Mouse (Mus musculus) neural tube, embryonic 14.5 days (tissue): ENCODE measurements around the gene Ywhah. TPM values are rescaled to one million over a fixed set of nuclear protein-coding genes. Genes with fewer than 3 reads are reported as not detected.

Experiments
- ATAC-seq: fragments of 200-750 bp; cut with Nextera tagmentation; 2 replicates; pipeline ENCODE4 v1.8.0; 2017; ENCODE audit warnings: low read depth, mild to moderate bottlenecking, moderate TSS enrichment, moderate library complexity
- H3K27ac ChIP-seq: fragments of 300-500 bp; sonication (generic); 2 replicates; pipeline ENCODE4 v1.5.1; 2014; ENCODE audit warnings: low read depth, mild to moderate bottlenecking, control low read depth, low read length, moderate library complexity, mixed read lengths
- H3K27me3 ChIP-seq: fragments of 300-500 bp; sonication (generic); 2 replicates; pipeline ENCODE4 v1.6.1; 2014; ENCODE audit warnings: low read length; ENCODE audit not compliant: control insufficient read depth, insufficient read depth
- H3K36me3 ChIP-seq: fragments of 300-500 bp; sonication (generic); 2 replicates; pipeline ENCODE4 v1.6.1; 2014; ENCODE audit warnings: low read length, mixed read lengths; ENCODE audit not compliant: control insufficient read depth, insufficient read depth
- H3K4me1 ChIP-seq: fragments of 300-500 bp; sonication (generic); 2 replicates; pipeline ENCODE4 v1.6.1; 2014; ENCODE audit warnings: low read length; ENCODE audit not compliant: control insufficient read depth, insufficient read depth
- H3K4me2 ChIP-seq: fragments of 300-500 bp; sonication (generic); 2 replicates; pipeline ENCODE4 v1.6.1; 2014; ENCODE audit warnings: mild to moderate bottlenecking, low read depth, low read length, control low read depth
- H3K4me3 ChIP-seq: fragments of 300-500 bp; sonication (generic); 2 replicates; pipeline ENCODE4 v1.5.1; 2014; ENCODE audit warnings: low read depth, low read length, control low read depth, mixed read lengths
- H3K9ac ChIP-seq: fragments of 300-500 bp; sonication (generic); replicated peaks from 2 replicates; pipeline ENCODE4 v1.6.1; 2014; ENCODE audit warnings: low read depth, mild to moderate bottlenecking, control low read depth, low read length, mixed read lengths
- H3K9me3 ChIP-seq: fragments of 300-500 bp; sonication (generic); 2 replicates; pipeline ENCODE4 v1.6.1; 2016; ENCODE audit warnings: low read length; ENCODE audit not compliant: control insufficient read depth
- whole genome bisulfite sequencing: fragments of 180-500 bp; shearing (Covaris S2); extraction: QIAGEN DNeasy Blood & Tissue Kit; methylation state at CpG from one replicate; pipeline ENCODE4 v1.1.7; 2014; 5-methylcytosine and 5-hydroxymethylcytosine counted together
- polyA plus RNA-seq: library from polyadenylated mRNA; unstranded; fragments of >200 nt; fragmentation: Nextera tagmentation; extraction: Ambion mirVana; gene quantifications from 2 replicates; pipeline ENCODE4 v1.2.1, GENCODE M21; 2014

Ywhah gene
- polyA plus RNA-seq, 1 experiment from 2014 or later: 776 TPM

GRCm38 (mm10) chr5:32995756-32996155 is 22.9 kb upstream of the Ywhah start:
- no peaks in the 10 kb centered on the region for H3K9me3 ChIP-seq
- no peak overlapping the region for H3K27ac ChIP-seq
- H3K4me2 ChIP-seq: no peak overlapping the region
- 81% methylated on average over 4 of the region's 4 CpGs for WGBS
- H3K4me3 ChIP-seq: no peak overlapping the region
- no peaks in the 10 kb centered on the region for H3K36me3 ChIP-seq
- H3K27me3 ChIP-seq: no peaks in the 10 kb centered on the region
- peaks cover 8% of the 10 kb centered on the region; the same call in 1 of the 2 replicates for H3K4me1 ChIP-seq
- no peak overlapping the region for H3K9ac ChIP-seq
- no peak for ATAC-seq

- 0 out of 2 replicates have a peak, but pooled peaks have one; percentile 25 for ATAC-seq
- no peaks in the 10 kb centered on the region for H3K27me3 ChIP-seq
- H3K9me3 ChIP-seq: no peaks in the 10 kb centered on the region
- no peak overlapping the region; the same call in 1 of the 2 replicates for H3K27ac ChIP-seq
- no peak overlapping the region for H3K9ac ChIP-seq
- 88% methylated on average over 1 of the region's 1 CpGs for WGBS
- no peak overlapping the region for H3K4me3 ChIP-seq
- peaks cover 8% of the 10 kb centered on the region; the same call in 1 of the 2 replicates for H3K4me1 ChIP-seq
- no peaks in the 10 kb centered on the region for H3K36me3 ChIP-seq
- H3K4me2 ChIP-seq: no peak overlapping the region
Observed at GRCm38 (mm10) chr5:32996560-32996959, 22.1 kb upstream of the Ywhah start.

- Histone ChIP-seq H3K4me2 (no peak overlapping the region), H3K27ac (no peak overlapping the region), H3K4me1 (peaks cover 8% of the 10 kb centered on the region; the same call in 1 of the 2 replicates), H3K9me3 (no peaks in the 10 kb centered on the region), H3K4me3 (no peak overlapping the region), H3K36me3 (no peaks in the 10 kb centered on the region), H3K27me3 (no peaks in the 10 kb centered on the region), H3K9ac (no peak overlapping the region)
- WGBS: 57% methylated on average over 4 of the region's 4 CpGs
- no peak for ATAC-seq
Observed at GRCm38 (mm10) chr5:32997686-32998085, 20.9 kb upstream of the Ywhah start.

GRCm38 (mm10) chr5:32998783-32999182 is 19.8 kb upstream of the Ywhah start:
- H3K9me3 ChIP-seq: no peaks in the 10 kb centered on the region
- no peak overlapping the region for H3K4me3 ChIP-seq
- H3K4me2 ChIP-seq: no peak overlapping the region
- WGBS: 90% methylated on average over 4 of the region's 4 CpGs
- H3K27ac ChIP-seq: no peak overlapping the region
- no peak overlapping the region for H3K9ac ChIP-seq
- no peaks in the 10 kb centered on the region for H3K27me3 ChIP-seq
- ATAC-seq: no peak
- H3K36me3 ChIP-seq: no peaks in the 10 kb centered on the region
- peaks cover 8% of the 10 kb centered on the region; the same call in 1 of the 2 replicates for H3K4me1 ChIP-seq

- H3K4me2 ChIP-seq: no peak overlapping the region
- H3K27me3 ChIP-seq: no peaks in the 10 kb centered on the region
- no peak for ATAC-seq
- H3K4me3 ChIP-seq: no peak overlapping the region
- peaks cover 9% of the 10 kb centered on the region; the same call in 1 of the 2 replicates for H3K4me1 ChIP-seq
- H3K9me3 ChIP-seq: no peaks in the 10 kb centered on the region
- H3K27ac ChIP-seq: no peak overlapping the region
- 85% methylated on average over 5 of the region's 5 CpGs for WGBS
- H3K9ac ChIP-seq: no peak overlapping the region
- no peaks in the 10 kb centered on the region for H3K36me3 ChIP-seq
Observed at GRCm38 (mm10) chr5:33001111-33001510, 17.5 kb upstream of the Ywhah start.

- H3K36me3 ChIP-seq: no peaks in the 10 kb centered on the region
Observed at GRCm38 (mm10) chr5:33002781-33003180, 15.8 kb upstream of the Ywhah start.

GRCm38 (mm10) chr5:33003500-33003899 is 15.1 kb upstream of the Ywhah start:
- Histone ChIP-seq H3K27me3 (no peaks in the 10 kb centered on the region), H3K27ac (no peak overlapping the region), H3K4me1 (peaks cover 11% of the 10 kb centered on the region; the same call in 1 of the 2 replicates), H3K4me2 (no peak overlapping the region), H3K36me3 (no peaks in the 10 kb centered on the region), H3K9me3 (no peaks in the 10 kb centered on the region), H3K9ac (no peak overlapping the region), H3K4me3 (no peak overlapping the region)
- no peak for ATAC-seq
- 76% methylated on average over 6 of the region's 6 CpGs for WGBS

More at GRCm38 (mm10) chr5:33002781-33003180, 15.8 kb upstream of the Ywhah start:
- Histone ChIP-seq H3K4me1 (peaks cover 11% of the 10 kb centered on the region; the same call in 1 of the 2 replicates), H3K27ac (no peak overlapping the region), H3K27me3 (no peaks in the 10 kb centered on the region), H3K9me3 (no peaks in the 10 kb centered on the region), H3K9ac (no peak overlapping the region), H3K4me3 (no peak overlapping the region), H3K4me2 (no peak overlapping the region)
- 86% methylated on average over 5 of the region's 5 CpGs for WGBS
- no peak for ATAC-seq

- 64% methylated on average over 4 of the region's 4 CpGs for WGBS
- H3K9ac ChIP-seq: no peak overlapping the region
- H3K27me3 ChIP-seq: no peaks in the 10 kb centered on the region
- H3K36me3 ChIP-seq: no peaks in the 10 kb centered on the region
- no peaks in the 10 kb centered on the region for H3K9me3 ChIP-seq
- no peak overlapping the region for H3K4me2 ChIP-seq
- no peak overlapping the region for H3K4me3 ChIP-seq
- ATAC-seq: no peak
- H3K27ac ChIP-seq: no peak overlapping the region
- peaks cover 11% of the 10 kb centered on the region; the same call in 1 of the 2 replicates for H3K4me1 ChIP-seq
Observed at GRCm38 (mm10) chr5:33004110-33004509, 14.5 kb upstream of the Ywhah start.

- no peak overlapping the region for H3K9ac ChIP-seq
- peak; percentile 65; the same call in 1 of the 2 replicates for ATAC-seq
- peak overlapping the region; percentile 1; the same call in 1 of the 2 replicates for H3K27ac ChIP-seq
- H3K4me3 ChIP-seq: no peak overlapping the region
- no peaks in the 10 kb centered on the region for H3K27me3 ChIP-seq
- H3K36me3 ChIP-seq: no peaks in the 10 kb centered on the region
- WGBS: 68% methylated on average over 11 of the region's 11 CpGs
- H3K4me2 ChIP-seq: no peak overlapping the region
- no peaks in the 10 kb centered on the region for H3K9me3 ChIP-seq
- peaks cover 16% of the 10 kb centered on the region for H3K4me1 ChIP-seq
Observed at GRCm38 (mm10) chr5:33005442-33006145, 13.0 kb upstream of the Ywhah start.
